Mouse (Mus musculus): ENCODE results near the gene Hivep3. TPM values are rescaled to one million over a fixed set of nuclear protein-coding genes. Genes with fewer than 3 reads are reported as not detected.

Hivep3 gene
- total RNA-seq, 4 experiments from 2014 or later: 2.9 to 4.5 (median 3.9) TPM

- no peak for DNase-seq (ENCODE audit: low spot score in 2 of 2)
Measured at GRCm38 (mm10) chr4:119903328-119903727, 169.7 kb downstream of the Hivep3 start.

- no peak for DNase-seq (ENCODE audit: low spot score in 2 of 2)
Measured at GRCm38 (mm10) chr4:119903806-119904205, 170.2 kb downstream of the Hivep3 start.

GRCm38 (mm10) chr4:119904296-119904695 lies 170.7 kb downstream of the Hivep3 start:
- no peak for DNase-seq (ENCODE audit: low spot score in 2 of 2)

GRCm38 (mm10) chr4:119907106-119907505 lies 173.5 kb downstream of the Hivep3 start:
- no peak for DNase-seq (ENCODE audit: low spot score in 2 of 2)

GRCm38 (mm10) chr4:119911071-119911904 lies 177.7 kb downstream of the Hivep3 start:
- no peak for DNase-seq (ENCODE audit: low spot score in 2 of 2)

- DNase-seq (ENCODE audit: low spot score in 2 of 2): no peak
Measured at GRCm38 (mm10) chr4:119912216-119912615, 178.6 kb downstream of the Hivep3 start.

- no peak for DNase-seq (ENCODE audit: low spot score in 2 of 2)
Measured at GRCm38 (mm10) chr4:119914194-119914593, 180.6 kb downstream of the Hivep3 start.

GRCm38 (mm10) chr4:119915069-119915468 lies 181.5 kb downstream of the Hivep3 start:
- DNase-seq (ENCODE audit: low spot score in 2 of 2): no peak

- DNase-seq (ENCODE audit: low spot score in 2 of 2): no peak
Measured at GRCm38 (mm10) chr4:119917502-119917901, 183.9 kb downstream of the Hivep3 start.

GRCm38 (mm10) chr4:119919349-119919748 lies 185.8 kb downstream of the Hivep3 start:
- DNase-seq (ENCODE audit: low spot score in 2 of 2): no peak

GRCm38 (mm10) chr4:119921022-119921717 lies 187.6 kb downstream of the Hivep3 start:
- no peak for DNase-seq (ENCODE audit: low spot score in 2 of 2)

GRCm38 (mm10) chr4:119921723-119922266 lies 188.2 kb downstream of the Hivep3 start:
- no peak for DNase-seq (ENCODE audit: low spot score in 2 of 2)

GRCm38 (mm10) chr4:119922945-119923344 lies 189.4 kb downstream of the Hivep3 start:
- DNase-seq (ENCODE audit: low spot score in 2 of 2): no peak

GRCm38 (mm10) chr4:119923410-119923809 lies 189.8 kb downstream of the Hivep3 start:
- no peak for DNase-seq (ENCODE audit: low spot score in 2 of 2)

- DNase-seq (ENCODE audit: low spot score in 2 of 2): no peak
Measured at GRCm38 (mm10) chr4:119925052-119925451, 191.5 kb downstream of the Hivep3 start.

GRCm38 (mm10) chr4:119931923-119932322 lies 198.3 kb downstream of the Hivep3 start:
- no peak for DNase-seq (ENCODE audit: low spot score in 2 of 2)

GRCm38 (mm10) chr4:119932549-119933257 lies 199.1 kb downstream of the Hivep3 start:
- DNase-seq (ENCODE audit: low spot score in 2 of 2): peak in 1 of 2 experiments; percentile 32

GRCm38 (mm10) chr4:119934901-119935300 lies 201.3 kb downstream of the Hivep3 start:
- no peak for DNase-seq (ENCODE audit: low spot score in 2 of 2)

GRCm38 (mm10) chr4:119937876-119938275 lies 204.3 kb downstream of the Hivep3 start:
- no peak for DNase-seq (ENCODE audit: low spot score in 2 of 2)

GRCm38 (mm10) chr4:119938518-119938917 lies 204.9 kb downstream of the Hivep3 start:
- no peak for DNase-seq (ENCODE audit: low spot score in 2 of 2)

- no peak for DNase-seq (ENCODE audit: low spot score in 2 of 2)
Measured at GRCm38 (mm10) chr4:119939786-119940185, 206.2 kb downstream of the Hivep3 start.

Measured in gastrocnemius, adult 8-10 months (tissue).